Mouse (Mus musculus): ENCODE data around the gene Rin1.

Rin1 gene

DNA sequence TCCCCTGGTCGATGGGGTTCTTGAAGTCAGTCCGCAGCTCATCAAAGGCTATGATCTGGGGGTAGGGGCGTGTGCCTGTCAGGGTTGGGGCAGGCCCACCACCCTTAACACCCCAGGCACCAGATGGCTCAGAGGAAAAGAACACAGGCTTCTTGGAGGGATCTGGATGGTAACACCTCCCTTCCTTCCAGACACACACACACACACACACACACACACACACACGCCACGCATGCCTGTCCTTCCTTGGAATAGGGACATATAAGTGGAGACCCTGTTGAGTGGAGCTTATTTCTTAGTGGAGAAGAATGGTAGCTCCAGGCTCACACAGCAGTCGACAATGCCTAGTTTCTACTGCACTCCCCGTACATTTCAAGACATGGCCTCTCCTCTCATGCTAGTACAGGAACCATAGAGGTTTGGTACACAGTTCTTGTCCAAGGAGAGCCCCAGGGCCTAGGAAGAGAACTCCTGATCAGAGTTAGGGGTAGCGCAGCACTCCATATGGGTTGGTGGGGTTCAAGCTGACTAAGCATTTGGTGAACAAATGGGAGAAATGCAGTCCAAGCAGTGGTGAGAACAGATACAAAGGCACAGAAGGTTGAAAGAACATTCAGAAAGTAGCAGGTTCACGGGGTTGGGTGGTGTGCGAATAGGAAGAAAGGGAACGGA lies 44.6 kb downstream of the Rin1 start:
- DNase-seq (ENCODE audit: low spot score in 2 of 2), result no peak

DNA sequence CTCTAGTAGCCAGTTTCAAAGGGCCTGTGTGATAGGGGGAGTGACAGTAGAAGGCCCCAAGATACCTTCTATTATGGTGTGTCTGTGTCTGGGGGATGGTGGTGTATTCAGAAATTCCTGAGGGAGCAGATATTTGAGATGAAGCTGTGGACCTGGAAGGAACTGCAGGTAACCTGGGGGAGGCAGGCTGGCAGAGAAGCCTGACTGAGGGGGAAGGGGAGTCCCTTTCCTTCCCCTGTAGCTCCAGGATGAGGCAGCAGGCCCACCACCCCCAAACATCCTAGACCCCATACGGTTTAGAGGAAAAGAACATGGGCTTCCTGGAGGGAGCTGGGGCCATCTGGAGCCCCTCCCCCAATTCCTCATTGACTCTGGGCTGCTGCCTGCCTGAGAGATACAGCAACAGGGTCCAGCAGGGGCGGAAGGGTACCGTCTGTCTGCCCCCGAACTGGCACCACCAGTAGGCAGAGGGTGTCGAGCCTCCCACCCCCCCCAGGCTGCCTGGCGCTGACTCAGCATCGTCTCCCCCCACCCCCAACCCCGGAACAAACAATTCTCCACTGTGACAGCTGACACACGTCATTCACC lies 45.7 kb downstream of the Rin1 start:
- no peak for DNase-seq (ENCODE audit: low spot score in 2 of 2)

DNA sequence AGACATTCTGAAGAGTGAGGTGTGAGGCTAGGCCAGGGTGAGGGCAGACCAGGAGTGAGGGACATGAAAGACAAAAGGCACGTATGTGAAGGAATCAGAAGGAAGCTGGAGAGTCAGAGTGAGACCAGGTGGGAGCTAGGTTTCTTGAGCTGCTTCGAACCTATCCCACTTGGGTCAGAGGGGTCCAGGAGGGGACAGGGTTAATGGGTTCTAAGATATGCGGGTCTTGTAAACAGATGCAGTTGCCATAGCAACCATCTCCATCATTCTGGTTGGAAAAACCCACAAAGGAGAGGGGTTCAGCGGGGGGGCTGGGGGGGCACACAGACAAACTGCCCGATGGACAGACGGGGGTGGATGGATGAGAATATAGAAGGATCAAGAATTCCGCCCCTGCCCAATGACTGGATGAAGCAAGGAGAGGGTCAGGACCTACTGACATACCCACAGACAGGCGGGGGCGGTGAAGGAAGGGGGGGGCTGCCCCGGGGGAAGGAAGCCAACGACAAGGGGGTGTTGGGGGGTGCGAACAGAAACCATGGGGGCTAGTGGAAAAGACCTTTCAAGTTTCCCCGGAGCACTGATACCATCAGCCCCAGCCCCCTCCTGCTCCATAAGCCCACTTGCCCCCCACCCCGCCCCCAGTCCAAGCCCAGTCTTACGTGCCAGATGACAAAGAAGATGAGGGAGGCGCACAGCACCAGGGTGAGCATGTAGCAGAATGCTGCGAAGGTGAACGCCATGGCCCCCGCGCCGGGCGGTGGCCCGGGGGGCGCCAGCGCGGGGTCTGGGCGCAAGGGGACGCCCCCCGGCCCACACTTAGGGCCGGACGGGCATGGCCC lies 47.5 kb downstream of the Rin1 start:
- no peak for DNase-seq (ENCODE audit: low spot score in 2 of 2)

DNA sequence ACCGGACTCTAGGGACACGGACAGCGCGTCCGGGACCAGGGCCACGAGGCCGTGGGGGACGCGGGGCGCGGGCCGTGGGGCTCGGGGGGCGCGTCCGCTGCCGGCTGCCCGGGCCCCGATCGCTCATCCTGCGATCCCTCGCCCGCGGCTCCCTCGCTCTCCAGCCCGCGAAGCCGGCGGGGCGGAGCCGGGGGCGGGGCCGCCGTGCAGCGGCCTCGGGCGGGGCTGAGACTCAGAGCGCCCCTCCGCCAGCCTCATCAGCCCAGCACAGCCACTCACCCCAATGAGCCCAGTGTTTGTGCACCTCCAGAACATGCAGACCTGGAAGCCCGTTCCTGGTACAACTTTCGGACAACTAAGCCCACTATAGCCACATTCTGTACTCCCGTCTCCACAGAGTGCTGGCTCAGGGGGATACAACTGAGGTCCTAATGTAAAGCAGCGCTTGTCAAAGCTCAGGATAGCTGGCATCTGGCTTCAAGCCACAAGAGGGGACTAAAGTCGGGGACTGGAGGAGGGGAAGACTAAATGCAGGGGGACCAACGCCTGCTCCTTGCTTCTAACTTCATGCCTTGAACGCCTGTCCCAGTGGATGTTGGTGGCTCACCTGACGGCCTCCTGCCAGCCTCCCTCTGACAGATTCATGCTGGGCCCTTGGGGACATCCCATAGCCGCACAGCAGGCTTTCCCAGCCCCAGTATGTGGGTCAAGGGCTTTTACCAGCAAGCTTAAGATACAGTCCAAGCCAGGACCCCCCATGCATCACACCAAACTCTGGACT lies 48.3 kb downstream of the Rin1 start, which contains the start of gene Cnih2:
Gene Cnih2 (minus strand): TSS at position 159 of the 781 bp plus-strand sequence.
- DNase-seq (ENCODE audit: low spot score in 2 of 2), result no peak

GRCm38 (mm10) chr19:5106074-5106473 lies 55.8 kb downstream of the Rin1 start:
- DNase-seq (ENCODE audit: low spot score in 2 of 2), result peak in 1 of 2 experiments; percentile 16
